Mouse (Mus musculus) ES-E14 (cell line): Measurements from ENCODE around the gene Tmem131. TPM values are rescaled to one million over a fixed set of nuclear protein-coding genes. Genes with fewer than 3 reads are reported as not detected.

ENCODE experiments used
- DNase-seq: peaks from one replicate; pipeline ENCODE4 v3.0.0-alpha.2; 2013; ENCODE audit warnings: low read depth, low spot score
- H3K27ac ChIP-seq: 2 replicates; pipeline ENCODE4 v1.5.1; 2012; ENCODE audit warnings: low read depth, mild to moderate bottlenecking, low read length, moderate library complexity, mixed read lengths; ENCODE audit not compliant: poor library complexity, insufficient read depth, severe bottlenecking
- H3K36me3 ChIP-seq: 2 replicates; pipeline ENCODE4 v1.6.1; 2012; ENCODE audit warnings: mild to moderate bottlenecking, low read length, moderate library complexity, mixed read lengths; ENCODE audit not compliant: control insufficient read depth, poor library complexity, insufficient read depth, severe bottlenecking
- H3K4me1 ChIP-seq, 2 experiments: fragments of 150-350 bp in 1 of 2; sonication (generic) in 1 of 2; 2 replicates each; pipeline ENCODE4 v1.6.1; 2012; ENCODE audit warnings: low read length in 2 of 2, mild to moderate bottlenecking in 1 of 2, mixed read lengths in 1 of 2; ENCODE audit not compliant: control insufficient read depth in 2 of 2, insufficient read depth in 2 of 2, poor library complexity in 1 of 2
- H3K4me3 ChIP-seq, 2 experiments: fragments of 150-350 bp in 1 of 2; sonication (generic) in 1 of 2; 2 replicates each; pipeline ENCODE4 v1.5.1; 2012; ENCODE audit warnings: low read length in 2 of 2, low read depth in 1 of 2, mild to moderate bottlenecking in 1 of 2, mixed read lengths in 1 of 2; ENCODE audit not compliant: insufficient read depth in 1 of 2, poor library complexity in 1 of 2, severe bottlenecking in 1 of 2
- H3K9ac ChIP-seq: 2 replicates; pipeline ENCODE4 v1.6.1; 2012; ENCODE audit warnings: low read depth, mild to moderate bottlenecking, low read length, mixed read lengths; ENCODE audit not compliant: poor library complexity, insufficient read depth, severe bottlenecking
- H3K9me3 ChIP-seq: fragments of 150-350 bp; sonication (generic); 2 replicates; pipeline ENCODE4 v1.6.1; 2012; ENCODE audit warnings: low read depth, mild to moderate bottlenecking, low read length; ENCODE audit not compliant: control insufficient read depth, insufficient read depth
- CHD2 ChIP-seq: IDR thresholded peaks from 2 replicates; pipeline ENCODE4 v1.6.1; 2014; ENCODE audit warnings: mild to moderate bottlenecking, low read depth, low read length, inconsistent platforms
- HCFC1 ChIP-seq: IDR thresholded peaks from 2 replicates; pipeline ENCODE4 v1.6.1; 2012; ENCODE audit warnings: low read length, inconsistent platforms, borderline replicate concordance; ENCODE audit not compliant: insufficient read depth
- MAFK ChIP-seq: IDR thresholded peaks from 2 replicates; pipeline ENCODE4 v1.6.1; 2014; ENCODE audit warnings: mild to moderate bottlenecking, low read depth, low read length, inconsistent platforms; ENCODE audit not compliant: insufficient read depth
- ZC3H11A ChIP-seq: IDR thresholded peaks from 2 replicates; pipeline ENCODE4 v1.6.1; 2012; ENCODE audit warnings: low read depth, mild to moderate bottlenecking, inconsistent platforms, low read length, borderline replicate concordance
- ZNF384 ChIP-seq: IDR thresholded peaks from 2 replicates; pipeline ENCODE4 v1.6.1; 2012; ENCODE audit warnings: low read depth, low read length, inconsistent platforms
- in situ Hi-C, 2 experiments: fragments of 600-800 bp; cut with MboI; formaldehyde crosslinking; loops; one replicate each; pipeline ENCODE4 v1.15.1; 2025; ENCODE audit warnings: low sequenced_read_pairs in 2 of 2, inconsistent platforms in 1 of 2; ENCODE audit not compliant: unreplicated experiment in 2 of 2
- total RNA-seq: library from RNA; depleted of rRNA; stranded (reverse); fragments of 300-350 nt; gene quantifications from 2 replicates; pipeline ENCODE4 v1.2.3, GENCODE M21; 2012

Tmem131 gene
- total RNA-seq, 1 experiment, result 73.1 TPM

DNA sequence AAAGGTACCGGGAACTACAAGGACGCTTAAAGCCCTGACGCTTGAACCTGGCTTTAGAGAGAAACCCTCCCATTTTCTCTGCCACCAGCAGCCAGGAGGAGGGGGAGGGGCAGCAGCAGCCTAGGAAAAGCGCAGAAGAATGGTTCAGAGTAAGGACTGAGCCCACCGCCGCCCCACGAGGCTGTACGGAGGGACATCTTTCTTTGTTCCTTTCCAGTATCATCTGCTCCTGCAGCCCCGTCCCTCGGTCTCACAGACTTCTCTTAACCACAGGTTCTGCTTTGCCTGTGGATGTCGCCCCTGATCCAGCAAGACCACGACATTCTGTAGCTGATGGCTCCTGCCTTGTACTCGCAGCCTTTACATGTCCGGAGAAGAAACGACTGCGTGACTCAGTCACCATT, 158.2 kb downstream of the Tmem131 start:
- Histone ChIP-seq H3K4me3 (peak overlapping the region; percentile 18 to 62; a peak in 3 of 4 replicates), H3K4me1 (peaks cover 0 to 5% of the 10 kb centered on the region in 2 experiments; a peak in 1 of 4 replicates), H3K9me3 (no peaks in the 10 kb centered on the region), H3K27ac (no peak overlapping the region), H3K9ac (no peak overlapping the region), H3K36me3 (no peaks in the 10 kb centered on the region)
- no peak for DNase-seq
- TF ChIP-seq ZC3H11A (no peak), ZNF384 (no peak), HCFC1 (no peak), MAFK (no peak)
- in situ Hi-C loops, result loop anchor here (25.0 kb wide), 2 partner anchors 452 to 852 kb away; no protein-coding TSS in a partner anchor

DNA sequence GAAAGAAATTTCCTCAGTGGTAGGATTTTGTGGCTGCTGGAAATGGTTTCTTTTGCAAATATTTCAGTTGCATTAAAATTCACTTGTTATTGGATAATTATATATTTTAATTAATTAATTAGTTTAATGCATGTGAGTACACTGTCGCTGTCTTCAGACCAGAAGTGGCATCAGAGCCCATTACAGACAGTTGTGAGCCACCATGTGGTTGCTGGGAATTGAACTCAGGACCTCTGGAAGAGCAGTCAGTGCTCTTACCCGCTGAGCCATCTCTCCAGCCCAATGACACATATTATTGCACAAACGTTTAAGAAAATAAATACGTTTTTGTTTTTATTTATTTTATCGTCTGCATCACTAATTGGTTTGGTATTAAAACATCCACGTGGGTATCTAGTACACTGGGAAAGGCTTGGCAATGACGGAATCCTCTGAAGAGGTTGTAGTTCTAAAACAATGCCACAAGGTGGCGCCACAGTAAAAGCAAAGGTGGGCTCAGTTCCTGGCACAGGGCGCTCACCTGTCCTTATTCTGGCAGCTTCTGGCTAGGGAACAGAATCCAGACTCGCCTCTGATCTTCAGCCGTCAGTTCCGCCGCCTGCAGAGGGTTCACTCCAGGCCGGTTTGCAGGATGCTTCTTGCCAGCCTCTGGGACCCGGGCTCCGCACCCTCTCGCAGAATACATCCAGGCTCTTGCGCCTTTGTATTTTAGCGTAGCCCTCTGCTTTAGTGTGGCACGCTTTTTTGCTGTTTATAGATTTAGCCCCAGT, 158.9 kb downstream of the Tmem131 start:
- Histone ChIP-seq H3K36me3 (no peaks in the 10 kb centered on the region), H3K27ac (no peak overlapping the region), H3K9ac (peak overlapping the region; percentile 28; the same call in 1 of the 2 replicates), H3K4me3 (peak overlapping the region; percentile 18 to 62; a peak in 3 of 4 replicates), H3K9me3 (no peaks in the 10 kb centered on the region), H3K4me1 (peaks cover 0 to 6% of the 10 kb centered on the region in 2 experiments; a peak in 2 of 4 replicates)
- DNase-seq, result peak; percentile 80
- TF ChIP-seq MAFK, result no peak
- TF ChIP-seq ZC3H11A, result peak; percentile 93
- in situ Hi-C loops, result loop anchor here (5.0 to 25.0 kb wide), 3 partner anchors 453 to 853 kb away; no protein-coding TSS in a partner anchor

DNA sequence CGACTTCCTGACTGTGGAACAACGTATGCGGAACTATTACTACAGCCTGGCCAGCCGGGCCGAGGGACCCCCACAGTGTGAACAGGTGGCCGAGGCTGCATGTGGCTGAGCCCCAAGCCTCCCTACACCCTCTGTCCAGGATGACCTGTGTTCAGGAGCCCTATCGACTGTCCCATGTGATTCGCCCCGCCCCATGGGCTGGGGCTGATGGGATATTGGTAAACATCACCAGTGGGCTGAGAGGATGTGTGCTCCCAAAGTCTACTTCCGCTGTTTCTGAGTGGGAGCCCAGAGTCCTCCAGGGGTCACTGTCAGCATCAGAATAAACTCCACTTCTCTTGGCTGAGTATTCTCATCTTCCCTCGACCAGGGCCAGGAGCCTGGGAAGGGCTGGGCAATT, 161.0 kb downstream of the Tmem131 start:
- H3K27ac ChIP-seq, result no peak overlapping the region
- no peak overlapping the region for H3K9ac ChIP-seq
- no peak overlapping the region for H3K4me3 ChIP-seq
- H3K36me3 ChIP-seq, result no peaks in the 10 kb centered on the region
- DNase-seq, result no peak
- TF ChIP-seq ZNF384, result no peak
- TF ChIP-seq ZC3H11A, result no peak
- TF ChIP-seq CHD2, result no peak
- TF ChIP-seq HCFC1, result no peak
- no peak for TF ChIP-seq MAFK
- in situ Hi-C loops, result loop anchor here (5.0 to 25.0 kb wide), 3 partner anchors 455 to 855 kb away; no protein-coding TSS in a partner anchor
- peaks cover 2 to 17% of the 10 kb centered on the region in 2 experiments; a peak in 3 of 4 replicates for H3K4me1 ChIP-seq
- no peaks in the 10 kb centered on the region for H3K9me3 ChIP-seq

DNA sequence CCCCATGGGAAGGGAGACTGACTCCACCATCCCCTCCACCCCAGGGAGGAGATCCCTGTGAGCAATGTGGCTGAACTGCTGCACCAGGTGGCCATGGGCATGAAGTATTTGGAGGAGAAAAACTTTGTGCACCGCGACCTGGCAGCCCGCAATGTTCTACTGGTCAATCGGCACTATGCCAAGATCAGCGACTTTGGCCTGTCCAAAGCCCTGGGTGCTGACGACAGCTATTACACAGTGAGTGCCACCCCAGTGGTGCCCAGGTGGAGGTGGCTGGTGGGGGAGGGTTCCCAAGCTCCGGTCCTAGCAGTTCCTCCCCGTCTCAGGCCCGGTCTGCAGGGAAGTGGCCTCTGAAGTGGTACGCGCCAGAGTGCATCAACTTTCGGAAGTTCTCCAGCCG, 162.7 kb downstream of the Tmem131 start:
- Histone ChIP-seq H3K27ac (no peak overlapping the region), H3K36me3 (no peaks in the 10 kb centered on the region), H3K9ac (no peak overlapping the region), H3K4me3 (no peak overlapping the region), H3K4me1 (peaks cover 2 to 17% of the 10 kb centered on the region in 2 experiments; a peak in 3 of 4 replicates), H3K9me3 (no peaks in the 10 kb centered on the region)
- no peak for DNase-seq
- in situ Hi-C loops, result loop anchor here (5.0 to 25.0 kb wide), 3 partner anchors 457 to 857 kb away; no protein-coding TSS in a partner anchor
- TF ChIP-seq ZNF384 (no peak), MAFK (no peak), ZC3H11A (no peak), HCFC1 (no peak), CHD2 (no peak)
